In genomic region chr2:59499146-59499545, GRCm38 (mm10) we compare ENCODE assay signal across 26 mouse cellular contexts. TPM values are rescaled to one million over a fixed set of nuclear protein-coding genes. Genes with fewer than 3 reads are reported as not detected.
"Had no signal": no experiment of that assay in that cellular context is flagged by ENCODE, and none has a peak within 500 bp of the region (broad histone marks: within the 10 kb centered on the region; RNA-seq: fewer than 3 reads in every experiment).

No protein-coding gene starts in this region.

- ATAC-seq: liver, postnatal 0 days; midbrain, embryonic 13.5 days; midbrain, embryonic 15.5 days had no signal

- H3K36me3 ChIP-seq: liver, embryonic 13.5 days; liver, embryonic 15.5 days; lung, embryonic 15.5 days; midbrain, embryonic 13.5 days; midbrain, embryonic 15.5 days; neural tube, embryonic 12.5 days had no signal

- H3K4me3 ChIP-seq: liver, embryonic 13.5 days; liver, embryonic 15.5 days; lung, embryonic 15.5 days; megakaryocyte, embryonic 14.5 days; midbrain, embryonic 13.5 days; midbrain, embryonic 15.5 days; neural tube, embryonic 12.5 days had no signal

- H3K9me3 ChIP-seq: liver, embryonic 13.5 days; liver, embryonic 15.5 days; lung, embryonic 15.5 days; midbrain, embryonic 13.5 days; midbrain, embryonic 15.5 days; neural tube, embryonic 12.5 days had no signal

- H3K27ac ChIP-seq: liver, embryonic 13.5 days; liver, embryonic 15.5 days; lung, embryonic 15.5 days; macrophage; midbrain, embryonic 13.5 days; midbrain, embryonic 15.5 days; neural tube, embryonic 12.5 days had no signal

- H3K4me2 ChIP-seq: liver, embryonic 13.5 days; liver, embryonic 15.5 days; lung, embryonic 15.5 days; midbrain, embryonic 11.5 days; midbrain, embryonic 13.5 days; midbrain, embryonic 15.5 days; neural tube, embryonic 12.5 days had no signal

- DNase-seq: liver, embryonic 13.5 days; liver, postnatal 0 days; lung, adult 2 months; lung, postnatal 14 days; lung, postnatal 36 days; retina, postnatal 1 day; right cerebral cortex, adult 18-20 months; right cerebral cortex, postnatal 25 days; right cerebral cortex, postnatal 4 days; spleen, adult 18-20 months; thymus, adult 18-20 months; thymus, postnatal 14 days; thymus, postnatal 36 days had no signal

- H3K4me1 ChIP-seq: liver, embryonic 13.5 days; liver, embryonic 15.5 days; midbrain, embryonic 13.5 days; midbrain, embryonic 15.5 days; neural tube, embryonic 12.5 days had no signal

- H3K27me3 ChIP-seq: liver, embryonic 13.5 days; liver, embryonic 15.5 days; lung, embryonic 15.5 days; midbrain, embryonic 13.5 days; midbrain, embryonic 15.5 days; neural tube, embryonic 12.5 days had no signal

- H3K9ac ChIP-seq: liver, embryonic 13.5 days; liver, embryonic 15.5 days; liver, postnatal 0 days; lung, embryonic 15.5 days; midbrain, embryonic 13.5 days; midbrain, embryonic 15.5 days; neural tube, embryonic 12.5 days had no signal

RNA-seq across cellular contexts. Expression of gene Dapl1, which starts 14.7 kb away (rescaled TPM):
- total RNA-seq: megakaryocyte progenitor cell, adult 5-6 weeks; midbrain, postnatal 0 days; monocyte, adult 5-6 weeks had no signal
- polyA plus RNA-seq: liver, embryonic 15.5 days; liver, postnatal 0 days; macrophage; neural tube, embryonic 12.5 days; neural tube, embryonic 14.5 days; small intestine, adult 2 months had no signal
